Mouse (Mus musculus) embryonic facial prominence, embryonic 15.5 days (tissue): ENCODE data around the gene Pan2. TPM values are rescaled to one million over a fixed set of nuclear protein-coding genes. Genes with fewer than 3 reads are reported as not detected.
"Not testable (repeated sequence)": the region's sequence is repeated elsewhere in the genome, so short reads cannot be mapped to it uniquely, and the experiment has no call there.

ENCODE experiments used
- ATAC-seq: fragments of 200-750 bp; cut with Nextera tagmentation; 2 replicates; pipeline ENCODE4 v1.8.0; 2017; ENCODE audit warnings: low read depth, moderate TSS enrichment; ENCODE audit not compliant: insufficient number of reproducible peaks, low FRiP score, low TSS enrichment
- H3K27ac ChIP-seq: fragments of 300-500 bp; sonication (generic); replicated peaks from 2 replicates; pipeline ENCODE4 v1.5.1; 2015; ENCODE audit warnings: mild to moderate bottlenecking, inconsistent platforms
- H3K27me3 ChIP-seq: fragments of 300-500 bp; sonication (generic); 2 replicates; pipeline ENCODE4 v1.6.1; 2015; ENCODE audit warnings: inconsistent platforms
- H3K36me3 ChIP-seq: fragments of 300-500 bp; sonication (generic); 2 replicates; pipeline ENCODE4 v1.6.1; 2015; ENCODE audit warnings: mild to moderate bottlenecking, inconsistent platforms
- H3K4me1 ChIP-seq: fragments of 300-500 bp; sonication (generic); 2 replicates; pipeline ENCODE4 v1.6.1; 2015; ENCODE audit warnings: inconsistent platforms
- H3K4me2 ChIP-seq: fragments of 300-500 bp; sonication (generic); replicated peaks from 2 replicates; pipeline ENCODE4 v1.6.1; 2015; ENCODE audit warnings: mild to moderate bottlenecking, inconsistent platforms
- H3K4me3 ChIP-seq: fragments of 300-500 bp; sonication (generic); replicated peaks from 2 replicates; pipeline ENCODE4 v1.5.1; 2015; ENCODE audit warnings: mild to moderate bottlenecking, inconsistent platforms
- H3K9ac ChIP-seq: fragments of 300-500 bp; sonication (generic); 2 replicates; pipeline ENCODE4 v1.6.1; 2015; ENCODE audit warnings: inconsistent platforms
- H3K9me3 ChIP-seq: fragments of 300-500 bp; sonication (generic); replicated peaks from 2 replicates; pipeline ENCODE4 v1.6.1; 2016; ENCODE audit warnings: inconsistent platforms
- WGBS: fragments of 180-500 bp; shearing (Covaris S2); methylation state at CpG from one replicate; pipeline ENCODE4 v1.1.7; 2015; 5-methylcytosine and 5-hydroxymethylcytosine counted together
- polyA plus RNA-seq: library from polyadenylated mRNA; unstranded; fragments of >200 nt; fragmentation: Nextera tagmentation; extraction: Ambion mirVana; gene quantifications from 2 replicates; pipeline ENCODE4 v1.2.1, GENCODE M21; 2015

Gene Pan2
- polyA plus RNA-seq, 1 experiment from 2014 or later, result 32.0 TPM

GRCm38 (mm10) chr10:128269206-128269910, 33.8 kb upstream of the Pan2 start:
- Histone ChIP-seq H3K27me3 (no peaks in the 10 kb centered on the region), H3K9ac (no peak overlapping the region), H3K4me1 (0 out of 2 replicates have a peak, but pooled peaks cover 3% of the 10 kb centered on the region), H3K27ac (no peak overlapping the region), H3K4me3 (no peak overlapping the region), H3K4me2 (no peak overlapping the region), H3K36me3 (no peaks in the 10 kb centered on the region), H3K9me3 (no peaks in the 10 kb centered on the region)
- 89% methylated on average over 16 of the region's 16 CpGs for WGBS
- no peak for ATAC-seq

- Histone ChIP-seq H3K4me2 (peak within 1 kb of the TSS; percentile 72), H3K27ac (peak within 1 kb of the TSS; percentile 82), H3K9ac (peak within 1 kb of the TSS; percentile 71), H3K4me3 (peak within 1 kb of the TSS; percentile 77), H3K4me1 (0 out of 2 replicates have a peak, but pooled peaks cover 3% of the 10 kb centered on the region), H3K27me3 (no peaks in the 10 kb centered on the region), H3K9me3 (no peaks in the 10 kb centered on the region), H3K36me3 (no peaks in the 10 kb centered on the region)
- ATAC-seq, result peak; percentile 99
- under 1% methylated on average over 43 of the region's 43 CpGs for WGBS
These were observed 32.8 kb upstream of the Pan2 start, which contains the start of gene Stat2 for GRCm38 (mm10) chr10:128270287-128270841. Gene Stat2 (plus strand): TSS chr10:128270559.

GRCm38 (mm10) chr10:128270866-128271265, 32.3 kb upstream of the Pan2 start:
- no peak for ATAC-seq
- 38% methylated on average over 7 of the region's 7 CpGs for WGBS
- peak overlapping the region; percentile 77 for H3K4me3 ChIP-seq

GRCm38 (mm10) chr10:128271883-128272282, 31.3 kb upstream of the Pan2 start:
- 67% methylated on average over 2 of the region's 2 CpGs for WGBS

More at GRCm38 (mm10) chr10:128270866-128271265, 32.3 kb upstream of the Pan2 start:
- Histone ChIP-seq H3K27me3 (no peaks in the 10 kb centered on the region), H3K9me3 (no peaks in the 10 kb centered on the region), H3K27ac (peak overlapping the region; percentile 82), H3K4me2 (peak overlapping the region; percentile 72), H3K9ac (peak overlapping the region; percentile 71), H3K4me1 (0 out of 2 replicates have a peak, but pooled peaks cover 3% of the 10 kb centered on the region), H3K36me3 (no peaks in the 10 kb centered on the region)

GRCm38 (mm10) chr10:128272819-128273439, 30.2 kb upstream of the Pan2 start:
- not testable (repeated sequence) for ATAC-seq, H3K9me3 ChIP-seq, H3K9ac ChIP-seq, H3K4me1 ChIP-seq, H3K27me3 ChIP-seq, H3K4me3 ChIP-seq, H3K4me2 ChIP-seq, H3K27ac ChIP-seq
- H3K36me3 ChIP-seq, result peaks cover 13% of the 10 kb centered on the region
- 94% methylated on average over 4 of the region's 7 CpGs for WGBS

More at GRCm38 (mm10) chr10:128271883-128272282, 31.3 kb upstream of the Pan2 start:
- Histone ChIP-seq H3K4me2 (no peak overlapping the region), H3K4me3 (no peak overlapping the region), H3K36me3 (0 out of 2 replicates have a peak, but pooled peaks cover 6% of the 10 kb centered on the region), H3K27me3 (no peaks in the 10 kb centered on the region), H3K9ac (no peak overlapping the region), H3K27ac (no peak overlapping the region), H3K9me3 (no peaks in the 10 kb centered on the region), H3K4me1 (0 out of 2 replicates have a peak, but pooled peaks cover 3% of the 10 kb centered on the region)
- no peak for ATAC-seq

GRCm38 (mm10) chr10:128275374-128275773, 27.8 kb upstream of the Pan2 start:
- WGBS, result 97% methylated on average over 1 of the region's 1 CpGs
- not testable (repeated sequence) for H3K9ac ChIP-seq

GRCm38 (mm10) chr10:128278158-128278557, 25.0 kb upstream of the Pan2 start:
- no peaks in the 10 kb centered on the region for H3K9me3 ChIP-seq
- H3K27me3 ChIP-seq, result no peaks in the 10 kb centered on the region
- no peak overlapping the region for H3K4me3 ChIP-seq
- H3K27ac ChIP-seq, result no peak overlapping the region
- H3K4me2 ChIP-seq, result no peak overlapping the region
- H3K9ac ChIP-seq, result no peak overlapping the region
- no peak for ATAC-seq
- H3K36me3 ChIP-seq, result peaks cover 52% of the 10 kb centered on the region
- WGBS, result 55% methylated on average over 6 of the region's 6 CpGs
- H3K4me1 ChIP-seq, result no peaks in the 10 kb centered on the region

More at GRCm38 (mm10) chr10:128275374-128275773, 27.8 kb upstream of the Pan2 start:
- H3K4me1 ChIP-seq, H3K4me3 ChIP-seq, H3K27me3 ChIP-seq, H3K9me3 ChIP-seq, H3K4me2 ChIP-seq, ATAC-seq, H3K27ac ChIP-seq: not testable (repeated sequence)
- H3K36me3 ChIP-seq, result peaks cover 27% of the 10 kb centered on the region

- WGBS, result 85% methylated on average over 6 of the region's 6 CpGs
- H3K27ac ChIP-seq, result no peak overlapping the region
These were observed 22.2 kb upstream of the Pan2 start for GRCm38 (mm10) chr10:128280943-128281342.

GRCm38 (mm10) chr10:128281682-128282081, 21.5 kb upstream of the Pan2 start:
- Histone ChIP-seq H3K4me3 (no peak overlapping the region), H3K36me3 (peaks cover 73% of the 10 kb centered on the region), H3K9me3 (no peaks in the 10 kb centered on the region), H3K27me3 (no peaks in the 10 kb centered on the region), H3K9ac (no peak overlapping the region), H3K4me1 (no peaks in the 10 kb centered on the region), H3K4me2 (no peak overlapping the region), H3K27ac (no peak overlapping the region)
- ATAC-seq, result no peak
- WGBS, result 92% methylated on average over 14 of the region's 14 CpGs

More at GRCm38 (mm10) chr10:128280943-128281342, 22.2 kb upstream of the Pan2 start:
- Histone ChIP-seq H3K9me3 (no peaks in the 10 kb centered on the region), H3K4me3 (no peak overlapping the region), H3K27me3 (no peaks in the 10 kb centered on the region), H3K36me3 (peaks cover 71% of the 10 kb centered on the region), H3K4me1 (no peaks in the 10 kb centered on the region), H3K9ac (no peak overlapping the region), H3K4me2 (no peak overlapping the region)
- no peak for ATAC-seq

- H3K4me1 ChIP-seq, result no peaks in the 10 kb centered on the region
- H3K4me3 ChIP-seq, result no peak overlapping the region
- no peaks in the 10 kb centered on the region for H3K27me3 ChIP-seq
- H3K36me3 ChIP-seq, result peaks cover 72% of the 10 kb centered on the region
- no peak overlapping the region for H3K9ac ChIP-seq
- no peak overlapping the region for H3K4me2 ChIP-seq
- H3K27ac ChIP-seq, result no peak overlapping the region
- ATAC-seq, result no peak
- no peaks in the 10 kb centered on the region for H3K9me3 ChIP-seq
- 86% methylated on average over 20 of the region's 20 CpGs for WGBS
These were observed 20.2 kb upstream of the Pan2 start for GRCm38 (mm10) chr10:128282886-128283450.
